Mouse (Mus musculus): ENCODE data around the gene Nqo1.

The Nqo1 gene

DNA sequence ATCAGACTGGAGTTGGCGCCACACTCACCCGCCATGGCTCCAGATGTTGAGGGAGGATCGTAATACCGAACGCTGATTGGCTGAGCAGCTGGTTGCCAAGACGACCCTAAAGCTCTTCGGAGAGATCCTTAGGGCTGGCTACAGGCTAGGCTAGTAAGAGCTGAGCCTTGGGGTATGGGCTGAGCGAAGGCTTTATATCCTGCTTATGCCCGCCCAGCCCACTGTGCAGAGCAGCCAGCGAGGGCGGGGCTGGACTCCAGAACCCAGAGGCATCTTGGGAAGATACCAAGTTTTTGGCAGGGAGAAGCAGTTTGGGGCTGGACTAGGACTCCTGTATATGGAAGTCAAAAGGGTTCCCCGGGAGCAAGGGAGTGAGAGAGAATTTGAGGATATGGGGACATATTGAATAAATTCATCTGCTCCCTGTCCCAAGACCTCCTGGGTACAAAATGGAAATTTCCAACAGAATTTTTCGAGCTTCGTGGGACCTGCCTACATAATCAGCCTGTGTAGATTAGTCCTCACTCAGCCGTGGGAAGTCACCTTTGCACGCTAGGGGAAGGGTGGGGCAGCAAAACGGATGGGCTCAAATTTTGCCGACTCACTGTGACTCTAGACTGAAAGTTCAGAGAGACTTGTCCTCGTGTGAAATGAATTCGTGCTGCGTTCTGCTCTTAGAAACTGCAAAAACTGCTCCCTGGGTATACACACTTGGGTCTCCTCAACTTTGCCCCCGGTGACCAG lies at the start of gene Nqo1:
Gene Nqo1 (minus strand): TSS at position 169 of the 744 bp plus-strand sequence.
- peak; percentile 77 for DNase-seq (ENCODE audit: low read depth, low spot score)

DNA sequence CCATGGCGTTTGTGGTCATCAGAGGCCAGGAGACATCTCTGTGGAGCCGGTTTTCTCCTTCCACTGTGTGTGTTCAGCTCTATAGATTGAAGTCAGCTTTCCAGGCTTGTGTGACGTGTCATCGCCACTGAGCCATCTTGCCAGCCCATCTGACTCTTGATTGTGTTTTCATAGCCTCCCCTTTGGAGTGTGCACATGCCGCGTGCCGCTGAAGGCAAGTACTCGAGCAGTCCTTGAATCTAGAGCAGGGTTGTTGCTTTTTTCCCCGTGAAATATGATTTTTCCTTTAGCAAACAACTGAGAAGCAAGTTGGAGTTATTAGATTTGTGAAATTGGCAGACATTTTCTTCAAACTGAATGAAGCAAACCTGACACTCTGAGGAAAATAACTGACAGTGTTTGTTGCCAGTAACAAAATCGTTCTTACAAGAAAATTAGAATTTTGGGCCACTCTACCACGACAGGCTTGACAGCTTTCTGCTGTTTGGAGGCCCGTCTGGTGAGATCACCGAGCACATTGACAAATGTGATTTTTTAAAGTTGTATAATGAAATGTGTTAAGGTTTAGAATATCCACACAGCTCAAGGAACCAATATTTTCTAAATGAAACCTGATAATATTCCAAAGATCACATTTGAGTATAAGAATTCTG lies 48.5 kb upstream of the Nqo1 start:
- no peak for DNase-seq (ENCODE audit: low read depth, low spot score)

DNA sequence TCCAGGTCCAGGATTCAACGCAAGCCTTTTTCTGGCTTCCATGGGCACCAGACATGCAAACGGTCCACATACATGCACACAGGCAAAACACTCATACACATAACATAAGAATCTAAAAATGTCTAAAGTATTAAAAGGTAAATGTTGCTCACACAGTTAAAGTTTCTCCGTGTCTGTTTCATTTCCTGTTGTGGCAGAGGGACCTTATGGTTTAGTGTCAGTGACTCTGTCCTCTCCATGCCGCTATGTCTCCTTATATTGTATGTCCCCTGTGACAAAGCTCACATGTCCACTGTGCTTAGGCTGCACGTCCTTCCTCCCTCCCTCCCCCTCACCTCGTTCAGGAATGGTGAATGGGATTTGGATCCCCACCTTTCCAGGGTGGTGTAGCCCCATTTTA lies 46.6 kb upstream of the Nqo1 start:
- DNase-seq (ENCODE audit: low read depth, low spot score), result no peak

DNA sequence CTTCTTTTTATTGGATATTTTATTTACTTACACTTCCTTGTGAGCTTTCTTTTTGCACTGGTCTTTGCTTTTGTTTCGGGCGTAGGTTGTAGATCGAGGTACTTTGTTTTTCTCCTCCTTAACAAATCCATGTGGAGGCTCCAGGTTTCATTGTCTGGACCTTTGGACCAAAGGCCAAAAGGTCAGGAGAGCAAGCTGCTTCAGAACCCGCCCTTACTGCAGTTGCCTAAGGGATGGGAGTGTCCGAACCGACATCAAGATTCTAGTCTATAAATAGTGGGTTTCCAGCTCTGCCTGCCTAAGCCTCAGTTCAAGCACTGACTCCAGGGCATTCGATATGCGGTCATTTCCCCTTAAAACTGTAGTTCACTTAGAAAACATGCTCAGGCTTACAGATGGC lies 46.1 kb upstream of the Nqo1 start:
- DNase-seq (ENCODE audit: low read depth, low spot score), result no peak

DNA sequence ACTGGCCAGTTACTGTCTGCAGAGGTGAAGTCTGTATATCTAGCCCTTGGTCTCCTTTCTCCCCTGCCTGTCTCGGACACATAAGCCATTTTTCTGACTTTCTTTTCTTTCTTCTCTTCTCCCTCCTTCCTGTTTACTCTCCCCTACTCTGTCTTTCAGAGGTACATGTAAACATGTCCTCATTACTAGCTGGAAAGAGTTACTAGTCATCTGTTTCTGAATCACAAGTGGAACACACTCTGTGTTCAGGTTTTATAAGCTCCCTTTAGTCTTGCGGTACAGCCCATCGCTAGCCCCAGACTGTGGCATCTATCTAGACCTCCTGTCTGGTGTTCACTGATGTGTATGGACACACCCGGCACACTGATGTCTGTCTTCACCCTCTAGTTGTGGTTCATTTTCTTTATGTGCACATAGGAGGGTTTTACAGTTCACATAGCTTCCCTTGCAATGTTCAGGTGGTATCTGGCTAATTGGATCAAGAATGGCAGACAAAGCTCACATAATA lies 45.4 kb upstream of the Nqo1 start:
- DNase-seq (ENCODE audit: low read depth, low spot score), result no peak

DNA sequence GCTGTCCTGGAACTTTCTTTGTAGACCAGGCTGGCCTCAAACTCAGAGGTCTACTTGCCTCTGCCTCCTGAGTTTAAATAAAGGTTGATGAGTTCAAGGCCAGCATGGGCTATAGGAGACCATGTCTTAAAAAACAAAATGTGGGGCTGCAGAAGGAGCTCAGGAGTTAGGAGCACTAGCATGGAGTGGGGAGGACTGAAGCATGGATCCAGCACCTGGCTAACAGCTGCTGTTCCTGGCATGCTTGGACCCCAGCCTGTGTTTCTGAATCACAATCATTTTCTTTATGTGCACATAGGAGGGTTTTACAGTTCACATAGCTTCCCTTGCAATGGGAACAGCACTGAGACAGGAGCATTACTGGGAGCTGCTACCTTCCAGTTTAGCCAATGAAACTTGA lies 44.7 kb upstream of the Nqo1 start:
- DNase-seq (ENCODE audit: low read depth, low spot score), result no peak

DNA sequence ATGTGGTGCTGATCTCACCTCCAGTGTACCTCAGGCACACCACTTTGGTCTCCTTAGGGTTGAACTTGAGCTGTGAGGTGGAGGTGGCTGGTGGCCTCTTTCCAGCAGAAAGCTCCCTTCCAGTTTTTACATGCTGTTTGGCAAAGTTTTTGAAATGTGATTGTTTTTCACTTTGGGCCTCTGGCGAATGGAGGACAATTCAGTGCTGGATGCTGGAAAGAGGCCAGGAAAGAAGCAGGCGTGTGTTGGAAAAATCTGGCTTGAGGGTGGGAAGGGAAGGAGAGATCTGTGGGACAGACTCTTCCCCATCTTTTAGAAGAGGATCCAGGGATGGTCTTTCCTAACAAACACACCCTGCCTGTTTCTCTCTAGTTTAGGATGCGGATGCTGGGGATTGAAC lies 41.6 kb upstream of the Nqo1 start:
- DNase-seq (ENCODE audit: low read depth, low spot score), result no peak

DNA sequence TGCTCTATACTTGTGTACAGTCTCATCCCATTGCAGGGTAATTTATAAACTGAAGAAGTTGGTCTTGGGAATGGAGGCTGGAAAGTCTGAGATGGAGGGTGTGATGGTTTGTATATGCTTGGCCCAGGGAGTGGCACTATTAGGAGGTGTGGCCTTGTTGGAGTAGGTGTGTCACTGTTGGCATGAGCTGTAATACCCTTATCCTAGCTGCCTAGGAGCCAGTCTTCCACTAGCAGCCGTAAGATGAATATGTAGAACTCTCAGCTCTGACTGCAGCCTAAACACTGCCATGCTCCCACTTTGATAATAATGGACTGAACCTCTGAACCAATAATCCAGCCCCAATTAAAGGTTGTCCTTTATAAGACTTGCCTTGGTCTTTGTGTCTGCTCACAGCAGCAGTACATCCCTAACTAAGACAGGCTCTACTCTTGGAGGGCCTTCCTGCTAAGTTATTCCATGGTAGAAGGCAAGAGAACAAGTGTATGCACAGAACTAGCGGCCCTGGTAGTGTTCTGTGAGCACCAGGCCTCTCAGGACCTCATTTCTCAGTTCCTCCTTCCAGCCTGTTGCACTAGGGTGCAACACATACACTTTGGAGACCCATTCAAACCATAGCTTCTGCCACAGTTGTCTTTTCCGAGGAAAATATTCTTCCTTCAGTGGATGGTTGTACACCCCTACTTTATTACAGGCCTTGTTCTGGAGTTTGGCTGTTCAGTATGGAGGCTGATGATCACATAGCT lies 37.0 kb upstream of the Nqo1 start:
- no peak for DNase-seq (ENCODE audit: low read depth, low spot score)

DNA sequence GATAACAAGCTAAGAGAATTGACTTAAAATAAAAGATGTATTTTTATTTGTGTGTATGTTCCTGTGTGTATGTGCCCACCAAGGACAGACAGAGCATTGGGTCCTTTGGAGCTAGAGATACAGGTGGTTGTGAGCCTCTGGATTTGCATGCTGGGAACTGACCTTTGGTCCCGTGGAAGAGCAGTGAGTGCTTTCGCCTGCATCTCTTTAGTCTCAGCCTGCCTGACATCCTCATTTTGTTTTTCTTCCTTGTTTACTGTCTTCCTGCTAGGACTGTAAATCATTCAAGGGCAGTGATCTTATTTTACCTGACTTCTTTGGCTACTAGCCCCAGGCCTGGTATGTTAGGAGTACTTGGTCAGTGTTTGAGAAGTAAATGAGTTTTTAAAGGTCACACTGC lies 34.7 kb upstream of the Nqo1 start:
- DNase-seq (ENCODE audit: low read depth, low spot score), result no peak

DNA sequence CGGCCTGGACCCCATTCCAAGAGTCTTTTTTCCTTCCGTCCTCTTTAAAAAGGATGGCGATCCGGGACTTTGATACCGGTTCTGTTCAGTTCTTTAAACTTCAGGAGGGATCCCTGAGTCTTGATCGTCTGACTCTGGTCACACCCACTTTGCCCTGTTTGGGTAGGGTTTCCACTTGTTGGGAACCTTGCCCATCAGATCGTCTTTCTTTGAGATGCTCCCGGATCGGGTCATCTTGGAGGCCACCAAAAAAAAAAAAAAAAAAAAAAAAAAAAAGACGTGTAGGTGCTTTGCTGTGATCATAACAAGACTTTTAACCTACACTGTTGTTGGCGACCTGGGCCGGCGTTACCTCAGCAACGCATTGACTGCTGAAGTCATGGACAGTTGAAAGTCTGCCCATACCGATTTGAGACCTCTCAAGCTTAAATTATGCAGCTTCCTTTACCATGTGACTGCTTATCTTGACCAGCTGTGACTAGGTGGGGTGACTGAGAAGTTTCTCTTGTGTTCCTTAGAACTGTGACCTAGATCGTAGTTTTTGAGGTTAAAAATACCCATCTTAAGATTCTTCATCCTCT lies 33.9 kb upstream of the Nqo1 start:
- DNase-seq (ENCODE audit: low read depth, low spot score), result peak; percentile 19

DNA sequence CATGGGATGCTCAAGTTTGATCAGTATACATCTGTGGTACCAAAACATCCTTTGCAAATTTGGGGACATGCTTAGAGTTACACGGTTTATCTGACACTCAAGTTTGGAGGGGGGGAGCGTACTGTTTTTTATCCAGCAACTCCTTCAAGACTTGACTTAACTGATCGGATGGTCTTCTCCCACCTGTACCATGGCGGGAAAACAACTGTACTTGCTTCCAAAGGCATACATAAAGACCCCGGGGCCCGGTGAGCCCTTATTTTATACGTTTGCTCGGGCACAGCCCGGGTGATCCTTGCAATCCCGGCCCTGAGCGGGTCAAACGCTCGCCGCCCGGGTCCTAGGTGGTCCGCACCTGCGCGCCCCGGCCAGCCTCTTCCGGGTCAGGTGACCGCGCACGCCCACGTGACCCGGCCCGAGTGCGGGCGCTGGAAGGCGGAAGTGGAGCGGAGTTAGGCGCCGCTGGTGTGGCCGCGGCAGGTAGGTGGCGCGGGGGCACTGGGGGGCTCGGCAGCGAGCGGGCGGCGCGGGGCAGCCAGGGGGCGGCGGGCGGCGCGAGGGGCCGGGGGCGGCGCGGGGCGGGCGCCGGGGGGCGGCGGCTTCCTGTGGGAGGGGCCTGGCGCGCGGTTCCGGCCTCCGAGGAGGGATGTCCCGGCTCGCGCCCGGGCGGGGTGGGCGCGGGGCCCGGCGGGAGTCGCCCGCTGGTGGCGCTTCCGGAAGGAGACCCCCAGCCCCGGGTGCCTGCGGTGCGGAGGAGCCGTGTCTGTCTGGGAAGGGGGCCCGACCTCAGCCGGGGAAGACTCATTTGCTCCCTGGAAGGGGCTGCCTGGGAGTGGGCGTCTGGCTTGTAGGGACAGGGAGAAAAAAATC lies 33.2 kb upstream of the Nqo1 start, which contains the start of gene Wwp2:
Gene Wwp2 (plus strand): TSS at position 404 of the 870 bp plus-strand sequence.
- peak; percentile 60 for DNase-seq (ENCODE audit: low read depth, low spot score)

DNA sequence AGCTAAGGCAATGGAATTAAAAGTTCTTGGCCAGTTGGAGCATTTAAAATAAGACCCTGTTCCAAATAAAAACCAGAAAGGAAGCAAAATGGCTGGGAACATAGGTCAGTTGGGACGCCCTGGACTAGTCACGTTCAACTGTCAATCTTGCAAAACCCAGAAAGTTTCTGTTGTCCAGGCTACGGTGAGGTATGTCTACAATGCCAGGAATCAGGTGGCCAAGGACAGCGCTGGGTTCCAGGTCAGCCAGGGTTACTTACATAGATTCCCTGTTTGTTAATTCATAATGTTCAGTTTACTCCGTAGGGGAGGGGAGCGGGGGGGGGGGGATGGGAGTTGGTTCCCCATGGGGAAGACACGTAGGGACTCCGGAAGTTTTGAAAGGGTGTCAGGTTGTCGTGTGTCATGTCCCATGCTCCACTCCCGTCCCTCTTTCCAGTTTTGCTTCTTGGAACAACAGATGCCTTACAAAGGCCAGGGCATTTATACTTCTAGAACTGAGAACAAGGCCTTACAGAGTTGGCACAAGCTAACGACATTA lies 32.5 kb upstream of the Nqo1 start:
- DNase-seq (ENCODE audit: low read depth, low spot score), result no peak

DNA sequence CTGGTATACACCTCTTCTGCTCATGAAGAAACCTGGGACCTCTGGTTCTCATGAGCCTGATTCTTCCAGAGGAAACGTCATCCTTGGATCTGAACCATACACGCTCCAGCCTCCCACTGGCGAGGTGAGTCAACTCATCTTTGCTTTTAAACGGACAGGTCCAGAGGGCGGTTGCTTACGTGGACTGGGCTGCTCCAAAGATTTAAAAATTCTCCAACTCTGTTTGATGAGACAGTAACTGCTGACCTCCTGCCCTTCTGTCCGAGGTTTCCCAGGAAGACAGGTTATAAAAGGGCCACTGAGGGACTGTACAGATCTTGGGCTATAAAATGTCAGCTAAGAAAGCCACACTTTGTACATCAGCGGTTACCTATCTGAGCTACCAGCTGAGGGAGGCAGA lies 27.8 kb upstream of the Nqo1 start:
- no peak for DNase-seq (ENCODE audit: low read depth, low spot score)

DNA sequence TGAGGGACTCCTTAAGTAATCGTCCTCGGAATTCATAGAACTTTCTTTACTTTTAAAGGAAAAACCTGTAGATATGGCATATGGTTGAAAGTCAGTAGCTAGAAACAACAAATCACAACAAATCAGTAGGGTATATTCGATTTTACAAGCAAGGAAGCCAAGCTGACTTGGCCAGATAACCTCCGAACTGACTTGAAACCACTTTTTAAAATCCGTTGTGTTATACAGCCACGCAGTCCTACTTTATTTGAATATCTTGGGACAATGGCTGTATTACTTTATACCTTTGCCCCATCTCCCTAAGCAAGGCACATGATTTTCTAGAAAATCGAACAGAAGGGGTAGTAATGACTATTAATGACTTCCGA lies 22.2 kb upstream of the Nqo1 start:
- no peak for DNase-seq (ENCODE audit: low read depth, low spot score)

DNA sequence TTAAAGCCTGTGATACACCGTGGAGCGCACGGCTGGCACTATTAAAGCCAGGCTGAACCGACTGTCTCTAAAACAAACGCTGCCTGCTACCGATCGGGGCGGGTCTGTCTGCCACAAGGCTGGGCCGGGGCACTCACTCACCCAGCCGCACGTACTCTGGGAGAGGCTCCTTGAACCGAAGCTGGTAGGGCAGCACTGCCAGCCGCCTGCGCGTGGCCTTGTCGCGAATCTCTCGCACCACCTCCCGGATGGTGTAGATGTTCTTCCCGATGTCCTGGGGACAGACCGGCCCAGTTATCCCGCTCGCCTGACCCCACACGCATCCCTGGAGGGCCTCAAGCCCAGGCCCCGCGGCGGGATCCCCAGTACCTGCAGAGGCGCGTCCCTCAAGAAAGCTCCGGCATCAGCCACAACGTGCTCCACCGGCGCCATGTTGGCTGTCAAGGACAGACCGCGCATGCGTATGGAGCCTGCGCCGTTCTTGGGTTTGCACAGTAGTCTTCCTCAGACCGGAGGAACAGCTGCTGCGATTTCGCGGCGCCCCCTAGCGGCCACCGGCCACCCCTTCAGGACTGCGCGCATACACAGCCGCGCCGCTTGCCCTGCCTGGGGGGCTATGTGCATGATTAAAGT lies 21.7 kb upstream of the Nqo1 start, which contains the start of gene Nob1:
Gene Nob1 (minus strand): TSS at position 455 of the 633 bp plus-strand sequence.
- DNase-seq (ENCODE audit: low read depth, low spot score), result peak; percentile 97

DNA sequence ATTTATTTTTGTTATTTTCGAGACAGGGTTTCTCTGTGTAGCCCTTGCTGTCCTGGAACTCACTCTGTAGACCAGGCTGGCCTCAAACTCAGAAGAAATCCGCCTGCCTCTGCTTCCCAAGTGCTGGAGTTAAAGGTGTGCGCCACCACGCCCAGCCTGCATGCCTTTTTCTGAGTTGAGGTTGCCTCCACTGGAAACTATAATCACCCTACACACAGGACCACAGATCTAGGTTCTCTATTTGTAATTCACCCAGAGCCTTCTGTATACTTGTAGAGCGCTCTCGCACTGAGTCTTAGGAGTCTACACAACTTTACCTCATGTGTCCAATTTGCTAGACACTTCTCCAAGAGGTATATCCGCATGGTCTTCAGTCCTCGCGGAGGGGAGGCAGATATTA lies 21.2 kb upstream of the Nqo1 start:
- DNase-seq (ENCODE audit: low read depth, low spot score), result no peak

DNA sequence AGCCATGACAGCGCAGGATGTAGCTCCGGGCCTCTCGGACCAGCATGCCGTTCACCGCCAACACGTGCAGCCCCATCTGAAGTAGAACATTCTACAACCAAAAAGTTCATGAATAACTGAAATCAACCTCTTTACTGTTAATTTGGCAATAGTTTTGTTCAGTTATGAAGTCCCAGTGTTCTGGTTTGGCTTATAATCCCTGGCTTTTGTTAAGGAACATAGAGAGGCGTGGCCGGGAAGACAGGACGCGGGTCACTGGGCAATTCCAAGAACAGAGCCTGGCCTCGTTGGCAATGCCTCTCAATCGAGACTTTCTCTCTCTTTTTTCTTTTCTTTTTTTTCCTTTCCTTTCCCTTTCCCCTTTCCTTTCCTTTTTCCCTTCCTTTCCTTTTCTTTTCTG lies 14.0 kb upstream of the Nqo1 start:
- no peak for DNase-seq (ENCODE audit: low read depth, low spot score)

DNA sequence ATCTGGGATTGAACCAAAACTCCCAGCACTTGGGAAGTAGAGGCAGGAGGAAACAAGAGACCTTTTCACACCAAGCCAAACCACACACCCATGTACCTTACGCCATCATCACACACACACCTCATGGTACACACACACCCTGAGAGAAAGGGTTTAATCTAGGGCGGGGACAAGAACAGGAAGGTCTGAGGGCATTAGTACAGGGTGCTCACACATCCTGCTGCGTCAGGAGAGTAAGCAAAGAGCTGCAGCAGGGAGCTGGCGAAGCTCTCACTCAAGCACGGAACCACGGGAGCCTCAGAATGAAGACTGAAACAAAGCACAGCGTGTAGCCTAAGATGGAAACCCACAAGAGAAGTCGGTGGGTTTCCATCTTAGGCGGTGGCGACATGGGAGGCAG lies 10.9 kb upstream of the Nqo1 start:
- DNase-seq (ENCODE audit: low read depth, low spot score), result no peak

DNA sequence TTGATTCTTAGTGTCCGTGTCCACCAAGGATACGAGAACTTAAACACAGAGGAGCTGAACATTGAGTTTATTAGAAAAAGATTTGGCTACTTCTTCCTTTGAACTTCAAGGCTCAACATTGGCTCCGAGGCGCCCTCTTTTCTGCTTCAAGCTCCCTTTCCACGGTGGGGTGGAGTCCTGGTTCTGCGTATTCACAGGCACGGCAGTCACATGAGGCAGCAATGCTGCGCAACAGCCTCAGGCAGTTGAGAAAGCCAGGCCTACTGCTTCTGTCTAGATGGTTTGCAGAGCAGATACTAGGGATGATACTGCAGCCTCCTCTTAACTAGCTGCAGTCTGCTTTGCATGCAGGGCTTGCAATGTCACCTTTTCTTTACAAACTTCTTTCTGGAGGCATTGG lies 9.5 kb upstream of the Nqo1 start:
- no peak for DNase-seq (ENCODE audit: low read depth, low spot score)

DNA sequence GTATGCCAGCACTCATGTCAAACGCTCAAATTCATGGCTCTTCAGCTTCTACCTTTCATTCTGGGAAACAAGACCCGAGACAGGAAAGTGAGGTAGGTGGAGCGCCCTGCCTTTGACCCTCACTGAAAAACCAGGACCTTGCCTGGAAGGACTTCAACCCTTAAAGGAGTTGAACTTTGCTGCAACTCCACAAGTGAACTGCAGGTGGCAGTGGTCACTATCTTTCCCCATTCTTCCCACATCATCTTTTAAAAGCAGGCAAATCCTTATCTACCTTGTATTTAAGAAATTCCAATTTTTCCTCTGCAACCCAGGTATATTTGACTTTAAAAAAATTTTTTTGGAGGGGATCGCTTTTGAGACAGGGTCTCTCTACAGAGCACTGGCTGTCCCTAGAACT lies 8.4 kb upstream of the Nqo1 start:
- DNase-seq (ENCODE audit: low read depth, low spot score), result no peak
